Mouse (Mus musculus): ENCODE data around the gene Smim17. TPM values are rescaled to one million over a fixed set of nuclear protein-coding genes. Genes with fewer than 3 reads are reported as not detected.

Gene Smim17
- polyA plus RNA-seq, 1 experiment, result not detected

GRCm38 (mm10) chr7:6389449-6389848 lies 9.1 kb upstream of the Smim17 start:
- DNase-seq, result no peak
- TF ChIP-seq POLR2A (IDR thresholded peaks at IDR 0.05; ENCODE audit: borderline replicate concordance, extremely low read depth, low read depth, low read length) (no peak), CTCF (IDR thresholded peaks at IDR 0.05; ENCODE audit: insufficient read depth, low read length) (no peak)
- Histone ChIP-seq H3K4me3 (replicated peaks; ENCODE audit: extremely low read depth, low read depth, low read length) (no peak overlapping the region), H3K4me1 (ENCODE audit: control insufficient read depth, insufficient read depth, low read length) (no peaks in the 10 kb centered on the region)
- WGBS, result 76% methylated on average over 5 of the region's 5 CpGs

- no peak within 1 kb of the TSS for H3K4me3 ChIP-seq (replicated peaks; ENCODE audit: extremely low read depth, low read depth, low read length)
- WGBS, result under 1% methylated on average over 17 of the region's 17 CpGs
- peak; percentile 32; the same call in 1 of the 2 replicates for TF ChIP-seq POLR2A (IDR thresholded peaks at IDR 0.05; ENCODE audit: borderline replicate concordance, extremely low read depth, low read depth, low read length)
- TF ChIP-seq CTCF (IDR thresholded peaks at IDR 0.05; ENCODE audit: insufficient read depth, low read length), result peak; percentile 55; the same call in 1 of the 2 replicates
- H3K4me1 ChIP-seq (ENCODE audit: control insufficient read depth, insufficient read depth, low read length), result no peaks in the 10 kb centered on the region
- DNase-seq, result peak; percentile 89
Observed at GRCm38 (mm10) chr7:6410043-6410442, 11.5 kb downstream of the Smim17 start, which contains the start of gene Gm20715. TSS of gene Gm20715 (plus strand) at chr7:6410277.

GRCm38 (mm10) chr7:6414626-6415441 lies 16.3 kb downstream of the Smim17 start:
- H3K4me1 ChIP-seq (ENCODE audit: control insufficient read depth, insufficient read depth, low read length), result no peaks in the 10 kb centered on the region
- WGBS, result 8% methylated on average over 21 of the region's 22 CpGs
- TF ChIP-seq POLR2A (IDR thresholded peaks at IDR 0.05; ENCODE audit: borderline replicate concordance, extremely low read depth, low read depth, low read length) (no peak), CTCF (IDR thresholded peaks at IDR 0.05; ENCODE audit: insufficient read depth, low read length) (no peak)
- DNase-seq, result no peak
- no peak overlapping the region for H3K4me3 ChIP-seq (replicated peaks; ENCODE audit: extremely low read depth, low read depth, low read length)

- TF ChIP-seq POLR2A (IDR thresholded peaks at IDR 0.05; ENCODE audit: borderline replicate concordance, extremely low read depth, low read depth, low read length) (no peak), CTCF (IDR thresholded peaks at IDR 0.05; ENCODE audit: insufficient read depth, low read length) (no peak)
- no peak for DNase-seq
- H3K4me3 ChIP-seq (replicated peaks; ENCODE audit: extremely low read depth, low read depth, low read length), result no peak overlapping the region
- 19% methylated on average over 8 of the region's 8 CpGs for WGBS
- H3K4me1 ChIP-seq (ENCODE audit: control insufficient read depth, insufficient read depth, low read length), result no peaks in the 10 kb centered on the region
Observed at GRCm38 (mm10) chr7:6415442-6415787, 16.9 kb downstream of the Smim17 start.

- 64% methylated on average over 6 of the region's 6 CpGs for WGBS
- TF ChIP-seq POLR2A (IDR thresholded peaks at IDR 0.05; ENCODE audit: borderline replicate concordance, extremely low read depth, low read depth, low read length) (no peak), CTCF (IDR thresholded peaks at IDR 0.05; ENCODE audit: insufficient read depth, low read length) (no peak)
- Histone ChIP-seq H3K4me3 (replicated peaks; ENCODE audit: extremely low read depth, low read depth, low read length) (no peak overlapping the region), H3K4me1 (ENCODE audit: control insufficient read depth, insufficient read depth, low read length) (no peaks in the 10 kb centered on the region)
- DNase-seq, result no peak
Observed at GRCm38 (mm10) chr7:6419894-6420293, 21.4 kb downstream of the Smim17 start.

GRCm38 (mm10) chr7:6429381-6429780 lies 30.9 kb downstream of the Smim17 start:
- WGBS, result 85% methylated on average over 3 of the region's 3 CpGs
- TF ChIP-seq POLR2A (IDR thresholded peaks at IDR 0.05; ENCODE audit: borderline replicate concordance, extremely low read depth, low read depth, low read length) (no peak), CTCF (IDR thresholded peaks at IDR 0.05; ENCODE audit: insufficient read depth, low read length) (no peak)
- H3K4me1 ChIP-seq (ENCODE audit: control insufficient read depth, insufficient read depth, low read length), result no peaks in the 10 kb centered on the region
- DNase-seq, result no peak
- no peak overlapping the region for H3K4me3 ChIP-seq (replicated peaks; ENCODE audit: extremely low read depth, low read depth, low read length)

- DNase-seq, result peak; percentile 8
- no peak for TF ChIP-seq POLR2A (IDR thresholded peaks at IDR 0.05; ENCODE audit: borderline replicate concordance, extremely low read depth, low read depth, low read length)
- TF ChIP-seq CTCF (IDR thresholded peaks at IDR 0.05; ENCODE audit: insufficient read depth, low read length), result peak; percentile 75
- Histone ChIP-seq H3K4me3 (replicated peaks; ENCODE audit: extremely low read depth, low read depth, low read length) (no peak overlapping the region), H3K4me1 (ENCODE audit: control insufficient read depth, insufficient read depth, low read length) (no peaks in the 10 kb centered on the region)
- 31% methylated on average over 2 of the region's 2 CpGs for WGBS
Observed at GRCm38 (mm10) chr7:6430342-6430741, 31.8 kb downstream of the Smim17 start.

- no peak for TF ChIP-seq CTCF (IDR thresholded peaks at IDR 0.05; ENCODE audit: insufficient read depth, low read length)
- no peak for TF ChIP-seq POLR2A (IDR thresholded peaks at IDR 0.05; ENCODE audit: borderline replicate concordance, extremely low read depth, low read depth, low read length)
- H3K4me3 ChIP-seq (replicated peaks; ENCODE audit: extremely low read depth, low read depth, low read length), result no peak within 1 kb of the TSS
- 59% methylated on average over 3 of the region's 3 CpGs for WGBS
- no peak for DNase-seq
- no peaks in the 10 kb centered on the region for H3K4me1 ChIP-seq (ENCODE audit: control insufficient read depth, insufficient read depth, low read length)
Observed at GRCm38 (mm10) chr7:6438388-6438787, 39.9 kb downstream of the Smim17 start, which contains the start of gene Olfr1344. TSS of gene Olfr1344 (plus strand) at chr7:6438688.

- TF ChIP-seq CTCF (IDR thresholded peaks at IDR 0.05; ENCODE audit: insufficient read depth, low read length) (no peak), POLR2A (IDR thresholded peaks at IDR 0.05; ENCODE audit: borderline replicate concordance, extremely low read depth, low read depth, low read length) (no peak)
- 55% methylated on average over 2 of the region's 2 CpGs for WGBS
- Histone ChIP-seq H3K4me1 (ENCODE audit: control insufficient read depth, insufficient read depth, low read length) (no peaks in the 10 kb centered on the region), H3K4me3 (replicated peaks; ENCODE audit: extremely low read depth, low read depth, low read length) (no peak overlapping the region)
- DNase-seq, result no peak
Observed at GRCm38 (mm10) chr7:6441173-6441572, 42.7 kb downstream of the Smim17 start.

- TF ChIP-seq POLR2A (IDR thresholded peaks at IDR 0.05; ENCODE audit: borderline replicate concordance, extremely low read depth, low read depth, low read length), result no peak
- no peak for TF ChIP-seq CTCF (IDR thresholded peaks at IDR 0.05; ENCODE audit: insufficient read depth, low read length)
- WGBS, result 65% methylated on average over 5 of the region's 5 CpGs
Observed at GRCm38 (mm10) chr7:6447771-6448170, 49.3 kb downstream of the Smim17 start.

More at GRCm38 (mm10) chr7:6447771-6448170, 49.3 kb downstream of the Smim17 start:
- Histone ChIP-seq H3K4me3 (replicated peaks; ENCODE audit: extremely low read depth, low read depth, low read length) (no peak overlapping the region), H3K4me1 (ENCODE audit: control insufficient read depth, insufficient read depth, low read length) (no peaks in the 10 kb centered on the region)
- no peak for DNase-seq
